Mouse (Mus musculus): Measurements from ENCODE around the gene Ccr1.
"Not testable (repeated sequence)": the region's sequence is repeated elsewhere in the genome, so short reads cannot be mapped to it uniquely, and the experiment has no call there.

Ccr1 gene

GRCm38 (mm10) chr9:123968290-123968912, at the start of gene Ccr1:
Gene Ccr1 (minus strand): TSS chr9:123968692.
- DNase-seq (ENCODE audit: low spot score in 2 of 2), result no peak

GRCm38 (mm10) chr9:124016048-124016447, 47.6 kb upstream of the Ccr1 start:
- no peak for DNase-seq (ENCODE audit: low spot score in 2 of 2)

GRCm38 (mm10) chr9:124014985-124015652, 46.6 kb upstream of the Ccr1 start:
- no peak for DNase-seq (ENCODE audit: low spot score in 2 of 2)

GRCm38 (mm10) chr9:124013270-124013669, 44.8 kb upstream of the Ccr1 start:
- DNase-seq (ENCODE audit: low spot score in 2 of 2), result no peak

- no peak for DNase-seq (ENCODE audit: low spot score in 2 of 2)
Measured at GRCm38 (mm10) chr9:124012691-124013090, 44.2 kb upstream of the Ccr1 start.

- DNase-seq (ENCODE audit: low spot score in 2 of 2), result no peak
Measured at GRCm38 (mm10) chr9:123999784-124000183, 31.3 kb upstream of the Ccr1 start.

GRCm38 (mm10) chr9:123997719-123998118, 29.2 kb upstream of the Ccr1 start:
- DNase-seq (ENCODE audit: low spot score in 2 of 2), result no peak

GRCm38 (mm10) chr9:123991312-123991906, 22.9 kb upstream of the Ccr1 start:
- no peak for DNase-seq (ENCODE audit: low spot score in 2 of 2)

GRCm38 (mm10) chr9:123989671-123990070, 21.2 kb upstream of the Ccr1 start:
- no peak for DNase-seq (ENCODE audit: low spot score in 2 of 2)

GRCm38 (mm10) chr9:123986217-123986616, 17.7 kb upstream of the Ccr1 start:
- no peak for DNase-seq (ENCODE audit: low spot score in 2 of 2)

- DNase-seq (ENCODE audit: low spot score in 2 of 2), result no peak
Measured at GRCm38 (mm10) chr9:123984943-123985342, 16.5 kb upstream of the Ccr1 start.

- DNase-seq (ENCODE audit: low spot score in 2 of 2), result no peak
Measured at GRCm38 (mm10) chr9:123982720-123983119, 14.2 kb upstream of the Ccr1 start.

- DNase-seq (ENCODE audit: low spot score in 2 of 2), result no peak
Measured at GRCm38 (mm10) chr9:123981909-123982308, 13.4 kb upstream of the Ccr1 start.

- DNase-seq (ENCODE audit: low spot score in 2 of 2), result not testable (repeated sequence)
Measured at GRCm38 (mm10) chr9:123980858-123981475, 12.5 kb upstream of the Ccr1 start.

GRCm38 (mm10) chr9:123978308-123978707, 9.8 kb upstream of the Ccr1 start, which contains the start of gene Ccr1l1:
Gene Ccr1l1 (minus strand): TSS chr9:123978408.
- DNase-seq (ENCODE audit: low spot score in 2 of 2), result no peak

GRCm38 (mm10) chr9:123976876-123977663, 8.6 kb upstream of the Ccr1 start:
- no peak for DNase-seq (ENCODE audit: low spot score in 2 of 2)

GRCm38 (mm10) chr9:123975630-123976029, 7.1 kb upstream of the Ccr1 start:
- no peak for DNase-seq (ENCODE audit: low spot score in 2 of 2)

GRCm38 (mm10) chr9:123966858-123967495, 1.5 kb downstream of the Ccr1 start:
- not testable (repeated sequence) for DNase-seq (ENCODE audit: low spot score in 2 of 2)

GRCm38 (mm10) chr9:123964776-123965175, 3.7 kb downstream of the Ccr1 start:
- DNase-seq (ENCODE audit: low spot score in 2 of 2), result no peak

GRCm38 (mm10) chr9:123960161-123960560, 8.3 kb downstream of the Ccr1 start:
- DNase-seq (ENCODE audit: low spot score in 2 of 2), result no peak

- no peak for DNase-seq (ENCODE audit: low spot score in 2 of 2)
Measured at GRCm38 (mm10) chr9:123957911-123958413, 10.5 kb downstream of the Ccr1 start.
